Mouse (Mus musculus) small intestine, adult 2 months (tissue): ENCODE measurements around the gene Sik3. TPM values are rescaled to one million over a fixed set of nuclear protein-coding genes. Genes with fewer than 3 reads are reported as not detected.

Source experiments
- H3K27ac ChIP-seq: fragments of 200-500 bp; 2 replicates; pipeline ENCODE4 v1.5.1; 2012; ENCODE audit warnings: low read depth, low read length, control low read depth, inconsistent platforms; ENCODE audit not compliant: insufficient read depth
- H3K27me3 ChIP-seq: fragments of 200-500 bp; 2 replicates; pipeline ENCODE4 v1.6.1; 2012; ENCODE audit warnings: mild to moderate bottlenecking, moderate library complexity, low read length, inconsistent platforms; ENCODE audit not compliant: control insufficient read depth, insufficient read depth
- H3K36me3 ChIP-seq: fragments of 200-500 bp; 2 replicates; pipeline ENCODE4 v1.6.1; 2012; ENCODE audit warnings: mild to moderate bottlenecking, low read length, control low read depth, inconsistent platforms; ENCODE audit not compliant: control insufficient read depth, insufficient read depth
- H3K4me1 ChIP-seq: fragments of 200-500 bp; 2 replicates; pipeline ENCODE4 v1.6.1; 2012; ENCODE audit warnings: low read length, inconsistent platforms, mixed read lengths; ENCODE audit not compliant: control insufficient read depth, insufficient read depth, insufficient read length
- H3K4me3 ChIP-seq: fragments of 200-500 bp; 2 replicates; pipeline ENCODE4 v1.5.1; 2012; ENCODE audit warnings: low read depth, mild to moderate bottlenecking, control low read depth, inconsistent platforms, low read length, moderate library complexity
- CTCF ChIP-seq: fragments of 200-500 bp; IDR thresholded peaks from 2 replicates; pipeline ENCODE4 v1.5.1; 2012; ENCODE audit warnings: low read depth, mild to moderate bottlenecking, control low read depth, inconsistent platforms, low read length, moderate library complexity, mixed read lengths; ENCODE audit not compliant: insufficient replicate concordance, insufficient read length; ENCODE audit errors: extremely low read depth
- POLR2A ChIP-seq: fragments of 200-500 bp; IDR thresholded peaks from 2 replicates; pipeline ENCODE4 v1.6.1; 2012; ENCODE audit warnings: low read depth, mild to moderate bottlenecking, control low read depth, inconsistent platforms, low read length, moderate library complexity
- WGBS: fragments of 180-500 bp; shearing (Covaris S2); methylation state at CpG from one replicate; pipeline ENCODE4 v1.1.7; 2018; 5-methylcytosine and 5-hydroxymethylcytosine counted together
- polyA plus RNA-seq: library from polyadenylated mRNA; depleted of rRNA; stranded (reverse); fragments of >200 nt; gene quantifications from 2 replicates; pipeline ENCODE4 v1.2.3, GENCODE M21; 2012

Sik3 gene
- polyA plus RNA-seq, 1 experiment = 14.5 TPM

GRCm38 (mm10) chr9:46067691-46068090 lies 55.1 kb downstream of the Sik3 start:
- WGBS = 51% methylated on average over 7 of the region's 7 CpGs
- Histone ChIP-seq H3K36me3 (no peaks in the 10 kb centered on the region), H3K27me3 (no peaks in the 10 kb centered on the region), H3K27ac (no peak overlapping the region), H3K4me1 (peaks cover 5% of the 10 kb centered on the region), H3K4me3 (no peak overlapping the region)
- TF ChIP-seq POLR2A (no peak), CTCF (no peak)

GRCm38 (mm10) chr9:46069013-46069412 lies 56.4 kb downstream of the Sik3 start:
- H3K27me3 ChIP-seq = no peaks in the 10 kb centered on the region
- no peak overlapping the region for H3K4me3 ChIP-seq
- H3K27ac ChIP-seq = no peak overlapping the region
- no peaks in the 10 kb centered on the region for H3K36me3 ChIP-seq
- 71% methylated on average over 4 of the region's 4 CpGs for WGBS
- H3K4me1 ChIP-seq = peaks cover 5% of the 10 kb centered on the region
- TF ChIP-seq CTCF = no peak
- no peak for TF ChIP-seq POLR2A

GRCm38 (mm10) chr9:46072101-46072835 lies 59.6 kb downstream of the Sik3 start:
- no peaks in the 10 kb centered on the region for H3K27me3 ChIP-seq
- H3K4me1 ChIP-seq = peaks cover 5% of the 10 kb centered on the region
- H3K27ac ChIP-seq = no peak overlapping the region
- TF ChIP-seq POLR2A (no peak), CTCF (no peak)
- no peaks in the 10 kb centered on the region for H3K36me3 ChIP-seq
- H3K4me3 ChIP-seq = no peak overlapping the region
- 68% methylated on average over 9 of the region's 9 CpGs for WGBS

GRCm38 (mm10) chr9:46073443-46073842 lies 60.8 kb downstream of the Sik3 start:
- Histone ChIP-seq H3K4me3 (no peak overlapping the region), H3K36me3 (no peaks in the 10 kb centered on the region), H3K4me1 (no peaks in the 10 kb centered on the region), H3K27ac (no peak overlapping the region), H3K27me3 (no peaks in the 10 kb centered on the region)
- 73% methylated on average over 3 of the region's 3 CpGs for WGBS
- TF ChIP-seq CTCF (no peak), POLR2A (no peak)

GRCm38 (mm10) chr9:46075578-46075977 lies 63.0 kb downstream of the Sik3 start:
- H3K4me3 ChIP-seq = no peak overlapping the region
- no peak for TF ChIP-seq POLR2A
- no peak for TF ChIP-seq CTCF
- H3K27me3 ChIP-seq = no peaks in the 10 kb centered on the region
- H3K36me3 ChIP-seq = no peaks in the 10 kb centered on the region
- WGBS = 36% methylated on average over 2 of the region's 2 CpGs
- no peak overlapping the region for H3K27ac ChIP-seq
- H3K4me1 ChIP-seq = no peaks in the 10 kb centered on the region

GRCm38 (mm10) chr9:46082381-46082821 lies 69.8 kb downstream of the Sik3 start:
- TF ChIP-seq CTCF = no peak
- no peak for TF ChIP-seq POLR2A
- WGBS = 71% methylated on average over 6 of the region's 6 CpGs
- Histone ChIP-seq H3K4me3 (no peak overlapping the region), H3K27me3 (no peaks in the 10 kb centered on the region), H3K27ac (no peak overlapping the region), H3K36me3 (no peaks in the 10 kb centered on the region), H3K4me1 (no peaks in the 10 kb centered on the region; the same call in 1 of the 2 replicates)

GRCm38 (mm10) chr9:46083490-46083893 lies 70.9 kb downstream of the Sik3 start:
- no peak overlapping the region for H3K27ac ChIP-seq
- no peaks in the 10 kb centered on the region for H3K36me3 ChIP-seq
- WGBS = 87% methylated on average over 7 of the region's 7 CpGs
- no peaks in the 10 kb centered on the region; the same call in 1 of the 2 replicates for H3K4me1 ChIP-seq
- no peak for TF ChIP-seq CTCF
- TF ChIP-seq POLR2A = no peak
- no peaks in the 10 kb centered on the region for H3K27me3 ChIP-seq
- no peak overlapping the region for H3K4me3 ChIP-seq
